20 mouse cellular contexts compared by ENCODE assay signal in the genomic region with DNA sequence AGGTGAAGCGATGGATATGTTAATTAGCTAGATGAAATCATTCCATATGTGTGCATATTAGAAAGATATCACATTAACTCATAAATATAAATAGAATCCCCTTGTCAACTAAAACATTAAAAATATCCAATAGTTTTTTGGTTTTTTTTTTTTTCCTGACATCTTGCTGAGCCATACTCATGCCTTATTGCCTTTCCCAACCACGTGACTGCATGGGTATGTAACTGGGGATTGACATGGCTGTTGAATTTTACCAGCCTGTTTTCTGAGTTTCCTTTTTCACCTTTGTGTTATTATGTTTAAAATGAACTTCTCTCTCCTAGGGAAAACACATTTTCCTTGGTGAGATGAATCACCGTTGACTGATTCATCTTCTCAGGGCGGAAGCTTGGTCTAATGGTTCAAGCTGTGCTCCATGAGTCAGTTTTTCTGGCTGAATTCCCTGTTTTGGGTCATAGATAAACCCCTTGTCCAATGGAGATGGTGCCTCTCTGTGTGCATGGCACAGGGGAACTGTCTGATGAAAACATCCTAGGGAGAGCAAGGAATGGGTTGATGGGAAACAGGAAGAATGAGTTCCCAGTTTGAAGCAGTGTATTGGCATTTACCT.
DNase-seq lines count a peak whose midpoint lies in the region; ATAC-seq lines count a peak whose summit lies in the region.
"Had no signal": no experiment of that assay in that cellular context is flagged by ENCODE, and none has a peak within 500 bp of the region (broad histone marks: within the 10 kb centered on the region; RNA-seq: fewer than 3 reads in every experiment).

No protein-coding gene starts in this region.

- no peaks in the 10 kb centered on the region for H3K4me1 ChIP-seq in hindbrain, embryonic 11.5 days (replicated peaks; ENCODE audit: control insufficient read depth, insufficient read depth, low read length)
- H3K4me1 ChIP-seq: embryonic facial prominence, embryonic 15.5 days; hindbrain, embryonic 13.5 days; intestine, embryonic 15.5 days; kidney, embryonic 15.5 days; limb, embryonic 13.5 days; liver, embryonic 13.5 days had no signal

- 95% methylated on average over 4 of the region's 4 CpGs for WGBS in hindbrain, embryonic 11.5 days

- peak; percentile 16 for DNase-seq in testis, postnatal 14 days (ENCODE audit: low spot score)
- no peak for DNase-seq in testis, postnatal 10 days (ENCODE audit: low spot score)
- peak; percentile 74 to 86 for DNase-seq in adrenal gland, adult (ENCODE audit: inconsistent age in 2 of 2, low spot score in 1 of 2)
- DNase-seq in brain, adult 2 months (ENCODE audit: low read depth, low spot score) = peak; percentile 69
- no peak for DNase-seq in urinary bladder, postnatal 10 days (ENCODE audit: low spot score)
- no peak for DNase-seq in hindbrain, embryonic 11.5 days (ENCODE audit: low spot score)
- no peak for DNase-seq in spleen, postnatal 36 days (ENCODE audit: low spot score in 2 of 2)
- DNase-seq: heart, postnatal 10 days; kidney, postnatal 4 days; liver, embryonic 13.5 days; lung, embryonic 14.5 days; lung, postnatal 36 days; thymus, postnatal 36 days had no signal

- no peak overlapping the region for H3K9ac ChIP-seq in hindbrain, embryonic 11.5 days (ENCODE audit: low read depth, low read length)
- H3K9ac ChIP-seq: embryonic facial prominence, embryonic 15.5 days; hindbrain, embryonic 13.5 days; intestine, embryonic 15.5 days; kidney, embryonic 15.5 days; limb, embryonic 13.5 days; liver, embryonic 13.5 days; lung, embryonic 14.5 days had no signal

- no peaks in the 10 kb centered on the region for H3K27me3 ChIP-seq in hindbrain, embryonic 11.5 days (ENCODE audit: control insufficient read depth, insufficient read depth, low read length)
- H3K27me3 ChIP-seq: embryonic facial prominence, embryonic 15.5 days; hindbrain, embryonic 13.5 days; intestine, embryonic 15.5 days; kidney, embryonic 15.5 days; limb, embryonic 13.5 days; liver, embryonic 13.5 days had no signal

- H3K36me3 ChIP-seq in hindbrain, embryonic 11.5 days (ENCODE audit: control insufficient read depth, insufficient read depth, low read length) = no peaks in the 10 kb centered on the region
- H3K36me3 ChIP-seq: embryonic facial prominence, embryonic 15.5 days; hindbrain, embryonic 13.5 days; intestine, embryonic 15.5 days; kidney, embryonic 15.5 days; limb, embryonic 13.5 days; liver, embryonic 13.5 days had no signal

- no peak for ATAC-seq in hindbrain, embryonic 11.5 days (ENCODE audit: low FRiP score)
- ATAC-seq: CD4-positive, CD25-positive, alpha-beta regulatory T cell, adult 4 months; intestine, embryonic 15.5 days had no signal

- no peak overlapping the region for H3K4me3 ChIP-seq in hindbrain, embryonic 11.5 days (ENCODE audit: low read depth, low read length)
- H3K4me3 ChIP-seq: embryonic facial prominence, embryonic 15.5 days; hindbrain, embryonic 13.5 days; intestine, embryonic 15.5 days; kidney, embryonic 15.5 days; limb, embryonic 13.5 days; liver, embryonic 13.5 days had no signal

- H3K9me3 ChIP-seq in hindbrain, embryonic 11.5 days (ENCODE audit: control insufficient read depth, low read length) = no peaks in the 10 kb centered on the region
- H3K9me3 ChIP-seq: embryonic facial prominence, embryonic 15.5 days; hindbrain, embryonic 13.5 days; intestine, embryonic 15.5 days; kidney, embryonic 15.5 days; limb, embryonic 13.5 days; liver, embryonic 13.5 days had no signal

- no peak overlapping the region for H3K27ac ChIP-seq in hindbrain, embryonic 11.5 days (ENCODE audit: low read depth, low read length)
- H3K27ac ChIP-seq: embryonic facial prominence, embryonic 15.5 days; hindbrain, embryonic 13.5 days; intestine, embryonic 15.5 days; kidney, embryonic 15.5 days; limb, embryonic 13.5 days; liver, embryonic 13.5 days had no signal

- H3K4me2 ChIP-seq in hindbrain, embryonic 11.5 days (replicated peaks; ENCODE audit: low read depth, low read length) = no peak overlapping the region
- H3K4me2 ChIP-seq: embryonic facial prominence, embryonic 15.5 days; heart, embryonic 11.5 days; hindbrain, embryonic 13.5 days; intestine, embryonic 15.5 days; kidney, embryonic 15.5 days; limb, embryonic 13.5 days; liver, embryonic 13.5 days; lung, embryonic 14.5 days had no signal

Comparison
In these comparisons a context has a peak if more than half of its experiments do, and no peak if none do; other contexts are left out.
1. DNase-seq: peak in testis, postnatal 14 days (single experiment), adrenal gland, adult (2 of 2) and brain, adult 2 months (single experiment); none in testis, postnatal 10 days (single experiment), urinary bladder, postnatal 10 days (single experiment), hindbrain, embryonic 11.5 days (single experiment) and spleen, postnatal 36 days (0 of 2).